Mouse (Mus musculus) urinary bladder, postnatal 10 days (tissue): ENCODE measurements around the gene Mrpl58.

ENCODE experiments used
- DNase-seq: peaks from one replicate; pipeline ENCODE4 v3.0.0; 2022; ENCODE audit warnings: low spot score

Gene Mrpl58

DNA sequence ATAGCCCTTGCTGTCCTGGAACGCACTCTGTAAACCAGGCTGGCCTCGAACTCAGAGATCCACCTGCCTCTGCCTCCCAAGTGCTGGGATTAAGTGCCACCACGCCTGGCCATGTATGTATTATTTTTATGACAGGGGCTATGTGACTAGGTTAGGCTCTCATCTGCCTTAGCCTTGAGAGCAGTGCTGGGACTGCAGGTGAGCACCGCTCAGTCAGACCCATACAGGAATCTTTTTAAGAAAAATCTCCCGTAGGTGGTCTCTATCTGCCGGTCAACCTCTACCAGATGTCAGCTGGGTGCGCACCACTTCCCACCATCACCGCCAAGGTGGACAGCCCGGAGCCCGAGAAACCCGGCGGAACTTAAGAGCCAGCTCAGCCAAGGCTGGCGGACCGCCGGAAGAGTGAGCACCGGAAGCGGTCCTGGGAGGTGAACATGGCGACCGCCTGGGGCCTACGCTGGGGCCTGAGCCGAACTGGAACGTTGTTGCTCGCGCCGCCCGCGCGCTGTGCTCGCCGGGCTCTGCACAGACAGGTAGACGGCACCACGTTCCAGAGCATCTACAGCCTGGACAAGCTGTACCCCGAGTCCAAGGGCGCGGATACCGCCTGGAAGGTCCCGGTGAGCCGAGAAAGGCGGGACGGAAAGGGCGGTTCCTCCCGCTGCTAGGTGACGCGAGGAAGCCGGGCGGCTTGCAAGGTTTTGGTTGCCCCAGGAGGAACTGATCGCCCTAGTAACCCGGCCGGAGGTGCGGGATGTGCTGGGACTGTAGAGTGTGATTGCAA is at the start of gene Mrpl58:
TSS of gene Mrpl58 (plus strand) at position 415 of the 787 bp plus-strand sequence.
- DNase-seq = no peak

DNA sequence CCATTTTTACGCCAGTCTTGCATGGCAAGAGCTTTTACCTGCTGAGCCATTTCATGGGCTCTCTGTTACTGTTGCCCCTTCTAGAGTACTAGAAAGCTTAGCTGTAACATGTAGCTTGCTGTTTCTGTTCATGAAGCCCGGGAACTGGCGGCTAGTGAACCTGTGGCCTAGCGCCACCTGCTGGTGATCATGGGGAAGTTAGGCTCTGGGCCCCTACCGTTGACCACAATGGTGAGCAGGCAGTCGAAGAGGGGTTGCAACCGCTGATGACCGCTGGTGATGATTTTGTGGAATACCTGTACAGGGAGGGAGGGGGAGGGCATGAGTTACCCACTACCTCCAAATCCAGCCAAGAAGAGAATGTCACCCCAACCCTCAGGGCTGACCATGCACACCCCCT is 49.4 kb upstream of the Mrpl58 start:
- no peak for DNase-seq

DNA sequence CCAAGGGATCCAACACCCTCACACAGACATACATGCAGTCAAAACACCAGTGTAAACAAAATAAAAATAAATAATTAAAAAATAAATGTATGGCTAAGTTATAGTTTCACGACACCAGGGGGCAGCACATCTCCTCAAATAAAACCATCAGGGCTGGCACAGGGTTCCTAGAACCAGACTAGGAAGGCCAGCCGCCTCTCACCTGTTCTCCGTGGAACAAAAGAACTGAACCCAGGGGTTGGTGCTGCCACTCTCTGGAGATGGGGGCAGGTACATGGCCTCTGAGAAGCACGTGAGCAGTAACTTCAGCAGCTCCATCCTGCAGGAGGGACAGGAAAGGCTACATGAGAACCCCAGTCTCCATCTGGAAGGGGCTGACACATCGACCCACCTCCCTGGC is 45.1 kb upstream of the Mrpl58 start:
- DNase-seq = no peak

DNA sequence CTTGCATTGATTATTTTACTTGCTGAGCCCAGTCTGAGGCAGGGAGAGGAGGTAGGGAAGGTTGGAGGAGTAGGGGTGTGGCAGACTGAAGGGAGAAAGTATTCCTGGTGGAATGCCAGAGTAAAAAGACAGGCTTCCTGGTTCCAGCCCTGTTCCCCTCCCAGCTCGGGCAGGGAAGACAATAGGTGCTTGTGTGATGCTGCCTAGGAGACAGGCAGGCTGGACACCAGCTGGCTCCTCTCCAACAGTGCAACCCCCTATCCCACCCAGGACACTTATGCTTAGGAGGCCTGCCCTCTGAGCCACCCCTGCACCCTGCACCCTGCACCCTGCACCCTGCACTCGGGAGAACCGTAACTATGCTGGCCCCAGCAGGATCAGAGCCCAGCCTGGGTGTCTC is 44.3 kb upstream of the Mrpl58 start:
- no peak for DNase-seq

DNA sequence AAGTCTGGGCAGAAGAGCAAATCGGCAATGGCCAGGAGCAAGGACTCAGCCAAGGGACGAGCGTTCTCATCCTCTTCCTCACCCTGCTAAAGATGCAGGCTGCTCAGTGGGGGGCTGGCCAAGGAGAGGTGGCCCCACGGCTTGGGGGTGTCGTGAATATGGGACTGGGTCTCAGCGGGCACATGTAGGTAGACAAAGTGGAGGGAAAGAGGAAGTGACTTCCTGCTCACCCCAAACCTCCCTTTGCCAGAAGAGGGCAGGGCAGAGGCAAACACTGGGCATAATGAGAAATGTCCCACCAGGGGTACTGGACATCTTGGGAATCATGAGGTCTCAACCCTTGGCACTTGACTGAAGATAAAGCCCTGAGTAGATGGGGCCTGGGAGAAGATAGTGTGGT is 43.8 kb upstream of the Mrpl58 start:
- DNase-seq = no peak

DNA sequence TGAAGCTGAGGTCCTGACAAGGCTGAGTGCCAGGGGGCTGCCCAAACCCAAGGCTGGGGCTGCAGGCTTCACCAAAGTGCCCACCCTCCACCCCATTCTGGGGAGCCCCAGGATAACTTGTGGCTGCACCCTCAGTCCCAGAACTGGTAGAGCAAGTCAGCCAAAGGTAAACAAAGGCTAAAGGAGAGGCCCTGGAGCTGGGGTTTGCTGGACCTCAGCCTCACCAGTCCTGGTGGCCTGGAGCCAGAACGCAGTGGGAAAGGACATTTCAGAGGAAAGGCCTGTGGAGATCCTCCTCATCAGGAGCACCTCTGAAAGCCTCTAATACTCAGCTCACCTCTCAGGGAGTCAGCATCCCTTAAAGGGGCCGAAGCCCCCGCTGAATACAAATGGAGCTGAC is 39.4 kb upstream of the Mrpl58 start:
- DNase-seq = no peak

DNA sequence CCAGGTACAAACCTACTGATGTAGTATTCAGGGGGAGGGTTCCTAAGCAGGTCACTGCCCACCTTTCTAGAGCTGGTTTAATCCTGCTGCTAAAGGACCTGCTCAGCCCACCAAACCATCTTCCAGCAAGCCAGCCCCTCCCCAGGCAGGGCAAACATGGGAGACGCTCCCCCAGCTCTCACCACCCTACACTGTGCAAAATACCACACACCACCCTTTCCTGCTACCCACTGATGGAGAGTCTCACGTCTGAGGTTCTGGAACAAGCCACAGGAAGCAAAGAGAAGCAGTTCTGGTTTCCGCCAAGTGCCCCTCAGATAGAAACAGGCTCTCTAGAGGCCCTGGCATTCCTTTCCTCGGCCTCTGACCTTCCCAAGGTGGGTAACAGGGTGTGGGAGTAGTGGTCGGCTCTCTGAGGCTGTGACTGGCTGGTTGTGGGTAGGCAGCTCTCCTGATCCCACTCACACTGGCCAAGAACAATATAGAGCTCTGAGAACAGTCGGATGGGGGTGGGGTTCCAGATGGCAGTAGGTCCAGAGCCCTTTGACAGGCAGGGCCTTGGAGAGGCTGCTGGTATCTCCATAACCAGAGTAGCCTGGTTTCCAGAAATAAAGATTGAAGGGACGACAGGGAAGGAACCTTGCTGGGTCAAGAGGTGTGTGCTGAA is 37.4 kb upstream of the Mrpl58 start:
- no peak for DNase-seq

DNA sequence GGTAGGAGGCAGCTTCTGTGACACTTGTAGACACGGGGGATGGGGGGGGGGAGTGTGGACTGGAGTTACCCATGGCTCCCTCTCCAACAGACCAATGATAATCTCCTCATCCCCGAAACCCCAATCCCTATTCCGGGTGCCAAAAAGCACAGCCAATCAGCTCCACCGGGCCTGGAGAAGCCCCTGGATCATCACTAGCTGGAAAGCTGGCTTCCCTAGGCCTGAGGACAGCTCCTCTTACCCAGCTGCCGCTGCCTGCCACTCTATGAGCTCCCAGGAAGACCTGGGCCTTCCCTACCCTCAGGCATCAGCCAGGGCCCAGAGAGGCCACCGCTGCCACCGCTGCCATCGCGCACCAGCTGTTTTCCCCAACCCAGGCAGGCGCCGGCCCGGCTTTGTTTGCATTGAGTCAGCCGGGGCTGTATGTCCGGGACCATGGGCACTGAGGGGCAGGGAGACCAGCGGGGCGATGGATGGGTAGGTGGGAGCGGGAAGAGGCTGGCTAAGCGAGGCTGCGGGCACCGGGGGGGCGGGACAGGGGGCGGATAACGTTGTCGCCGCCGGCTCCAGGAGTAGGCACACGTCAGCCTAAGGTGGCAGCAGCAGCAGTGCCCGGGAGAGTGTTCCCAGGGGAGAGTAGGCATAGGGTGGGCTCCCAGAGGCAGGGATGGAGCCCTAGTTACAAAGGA is 36.7 kb upstream of the Mrpl58 start:
- DNase-seq = no peak

DNA sequence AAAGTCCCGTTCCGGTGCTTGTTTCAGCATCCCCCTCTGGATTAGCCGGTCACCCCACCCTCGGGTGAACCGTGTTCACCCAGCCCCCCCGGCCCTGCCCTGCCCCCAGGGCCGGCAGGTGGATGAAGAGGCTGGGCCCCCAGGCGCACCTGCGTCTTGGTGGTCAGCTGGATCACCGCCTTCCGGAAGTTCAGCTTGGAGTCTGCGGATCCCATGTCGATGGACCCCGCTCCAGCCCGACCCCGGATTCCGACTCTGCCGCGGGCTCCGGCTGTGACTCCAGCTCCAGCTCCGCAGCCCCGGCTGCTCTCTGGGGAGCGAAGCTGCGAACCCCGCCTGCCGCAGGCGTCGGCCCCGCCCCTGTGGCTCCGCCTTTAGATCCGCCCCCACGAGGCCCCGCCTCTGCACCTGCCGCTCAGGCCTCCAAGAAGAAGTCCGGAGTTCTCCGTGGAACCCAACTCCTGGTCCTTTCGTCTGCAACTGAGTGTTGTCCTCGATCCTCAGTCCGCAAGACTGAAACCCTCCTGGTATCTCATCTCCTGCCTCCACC is 36.1 kb upstream of the Mrpl58 start, which contains the start of gene Hid1:
TSS of gene Hid1 (minus strand) at position 362 of the 550 bp plus-strand sequence.
- DNase-seq = no peak

DNA sequence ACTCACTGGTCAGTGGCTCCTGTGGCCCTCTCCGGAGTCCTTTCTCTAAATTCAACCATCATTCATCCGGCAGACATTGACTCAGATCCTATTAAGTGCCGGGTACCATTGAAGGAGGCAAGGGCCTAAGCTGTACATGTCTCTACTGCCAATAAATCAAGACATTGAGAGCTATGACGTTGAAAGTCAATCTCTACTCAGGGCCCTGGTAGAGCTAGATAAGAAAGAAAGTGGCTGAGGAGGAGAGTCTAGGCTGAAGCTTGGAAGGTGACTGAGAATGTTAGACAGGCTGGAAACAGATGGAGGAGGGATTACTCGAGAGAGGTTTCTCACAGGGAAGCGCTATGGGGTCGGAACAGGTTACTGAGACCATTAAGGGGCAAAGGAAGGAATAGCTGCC is 33.2 kb upstream of the Mrpl58 start:
- no peak for DNase-seq

DNA sequence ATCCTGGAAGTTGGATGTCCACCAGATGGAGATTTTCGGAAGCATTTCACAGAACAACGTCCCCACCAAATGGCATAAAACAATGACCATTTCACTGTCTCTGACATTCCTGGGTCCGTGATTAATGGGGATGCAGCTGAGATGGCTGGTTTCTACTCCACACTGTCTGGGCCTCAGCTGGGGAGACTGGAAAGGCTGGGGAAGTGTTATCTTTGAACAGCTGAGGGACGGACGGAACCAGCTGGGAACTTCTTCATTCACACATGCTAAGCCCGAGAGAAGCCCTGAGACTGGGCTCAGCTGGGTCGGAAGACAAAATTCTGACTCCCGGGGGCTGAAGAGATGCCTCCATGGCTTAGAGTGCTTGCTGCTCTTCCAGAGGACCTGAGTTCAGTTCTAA is 32.2 kb upstream of the Mrpl58 start:
- DNase-seq = no peak

DNA sequence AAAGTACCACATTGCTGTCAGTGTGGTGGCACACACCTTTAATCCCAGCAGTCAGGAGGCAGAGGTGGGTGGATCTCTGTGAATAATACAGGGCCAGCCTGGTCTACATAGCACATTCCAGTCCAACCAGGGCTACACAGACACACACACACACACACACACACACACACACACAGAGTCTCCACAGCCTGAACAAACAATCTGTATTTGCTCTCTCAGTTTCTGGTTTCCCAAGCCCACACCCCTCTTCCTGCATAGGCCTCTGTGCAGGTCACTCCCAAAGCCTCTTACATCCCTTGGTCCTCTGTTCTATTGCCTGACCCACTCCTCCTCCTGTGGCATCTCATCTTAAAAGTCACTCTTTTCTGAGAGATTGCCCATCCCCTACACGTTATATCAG is 31.5 kb upstream of the Mrpl58 start:
- no peak for DNase-seq

DNA sequence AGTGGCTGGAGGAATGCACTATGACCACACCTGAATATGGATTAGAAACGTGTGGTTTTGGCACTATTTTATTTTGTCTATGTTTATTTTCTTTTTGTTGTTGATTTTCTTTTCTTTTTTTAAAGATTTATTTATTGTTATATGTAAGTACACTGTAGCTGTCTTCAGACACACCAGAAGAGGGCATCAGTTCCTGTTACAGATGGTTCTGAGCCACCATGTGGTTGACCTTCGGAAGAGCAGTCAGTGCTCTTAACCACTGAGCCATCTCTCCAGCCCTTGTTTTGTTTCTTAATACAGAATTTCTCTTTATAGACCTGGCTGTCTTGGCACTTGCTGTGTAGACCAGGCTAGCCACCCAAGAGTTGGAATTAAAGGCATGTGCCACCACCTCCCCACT is 30.8 kb upstream of the Mrpl58 start:
- no peak for DNase-seq

DNA sequence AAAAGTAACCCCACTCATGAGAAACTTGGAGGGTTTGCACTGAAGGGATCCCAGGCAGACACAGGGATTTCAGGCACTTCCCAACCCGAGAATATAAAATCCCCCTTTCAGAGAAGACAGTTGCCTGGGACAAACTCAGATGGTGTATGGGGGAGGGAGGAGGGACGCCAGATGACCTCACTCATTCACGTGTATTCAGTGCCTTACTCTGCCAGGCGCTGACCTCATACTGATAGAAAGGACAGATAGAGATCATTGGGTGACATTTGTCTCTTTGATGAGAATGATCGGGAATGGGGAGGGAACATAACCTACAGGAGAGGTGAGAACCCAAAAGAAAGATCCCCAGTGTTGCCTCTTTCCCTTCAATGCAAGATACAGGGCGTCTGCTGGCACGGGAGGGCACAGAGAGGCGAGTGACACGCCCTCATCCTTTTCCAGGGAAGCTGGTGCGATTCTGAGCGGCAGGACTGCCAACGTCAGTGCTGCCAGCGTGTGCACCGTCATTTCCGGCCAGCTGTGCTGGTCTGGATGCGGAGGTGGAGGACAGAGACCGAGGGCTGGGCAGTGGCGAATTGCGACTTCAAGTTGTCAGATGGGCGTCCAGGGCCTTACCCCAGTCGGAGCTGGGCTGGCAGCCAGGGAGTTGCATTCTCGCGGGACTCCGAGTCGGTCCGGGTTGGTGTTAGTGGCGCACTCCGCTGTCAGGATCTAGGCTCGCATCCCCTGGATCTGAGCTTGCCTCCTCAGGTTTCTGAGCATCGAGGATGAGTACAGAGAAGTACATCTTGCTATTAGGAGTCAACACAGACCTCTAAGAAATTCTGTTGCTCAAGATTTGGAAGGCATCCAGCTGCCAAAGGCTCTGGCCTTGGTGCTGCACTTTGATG is 29.5 kb upstream of the Mrpl58 start:
- DNase-seq = no peak

DNA sequence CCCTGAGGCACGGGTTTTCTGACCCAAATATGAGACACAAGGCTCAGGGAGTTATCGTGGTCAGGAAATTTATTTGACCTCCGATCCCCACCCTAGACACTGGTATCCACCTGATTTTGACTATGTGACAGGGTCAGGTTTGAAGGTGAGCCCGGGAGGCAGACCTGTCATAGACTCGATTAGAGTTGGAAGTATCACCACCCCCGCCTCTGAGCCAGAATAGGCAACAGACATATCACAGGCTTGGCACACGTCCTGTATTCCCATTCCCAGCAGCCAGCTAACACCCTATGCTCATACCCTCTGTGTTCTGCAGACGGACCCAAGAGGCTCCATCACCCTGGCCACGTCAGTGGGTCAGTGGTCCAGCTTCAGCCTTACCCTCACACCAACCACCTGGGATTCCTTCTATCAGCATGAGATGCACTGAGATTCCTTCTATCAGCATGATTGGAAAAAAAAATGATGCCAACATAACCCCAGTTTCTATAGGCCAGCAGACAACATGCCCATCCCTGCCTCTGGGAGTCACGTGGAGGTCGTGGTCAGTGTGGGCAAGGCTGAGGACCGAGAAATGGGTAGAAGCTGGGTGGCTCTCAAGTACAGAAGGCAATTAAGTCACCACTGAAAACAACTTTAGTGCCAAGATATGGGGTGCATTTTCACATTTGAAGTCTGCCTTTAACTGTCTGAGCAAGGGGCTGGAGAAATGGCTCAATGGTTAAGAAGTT is 28.7 kb upstream of the Mrpl58 start:
- DNase-seq = no peak

DNA sequence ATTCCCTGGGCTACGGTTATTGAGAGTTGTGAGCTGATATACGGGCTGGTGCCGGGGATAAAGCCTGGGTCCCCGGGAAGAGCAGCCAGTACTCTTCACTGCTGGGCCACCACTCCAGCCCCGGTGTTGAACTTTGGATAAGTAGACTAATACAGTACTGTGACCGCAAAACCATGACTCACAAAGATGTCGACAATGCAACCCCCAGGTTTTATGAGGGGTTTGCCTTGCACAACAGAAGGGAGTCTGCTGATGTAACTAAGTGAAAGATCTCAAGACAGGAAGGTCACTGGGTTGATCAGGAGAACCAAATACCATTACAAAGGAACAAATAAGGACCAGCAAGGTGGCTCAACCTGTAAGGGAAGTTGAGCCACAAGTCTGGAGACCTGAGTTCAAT is 26.8 kb upstream of the Mrpl58 start:
- no peak for DNase-seq

DNA sequence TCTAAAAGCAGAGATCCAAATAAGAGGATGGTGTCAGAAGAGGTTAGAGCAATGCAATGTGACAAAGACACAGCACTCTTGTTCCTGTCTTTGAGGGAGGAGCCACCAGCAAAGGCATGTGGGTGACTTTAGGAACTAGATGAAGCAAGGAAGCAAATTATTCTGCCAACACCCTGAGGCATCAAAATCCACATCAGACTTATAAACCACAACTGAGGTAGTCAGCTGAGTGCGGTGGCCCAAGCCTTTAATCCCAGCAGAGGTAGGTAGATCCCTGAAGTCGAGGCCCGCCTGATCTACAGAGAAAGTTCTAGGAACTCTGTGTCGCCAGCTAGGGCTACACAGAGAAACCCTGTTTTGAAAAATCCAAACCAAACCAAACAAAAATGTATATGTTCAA is 26.3 kb upstream of the Mrpl58 start:
- DNase-seq = no peak

DNA sequence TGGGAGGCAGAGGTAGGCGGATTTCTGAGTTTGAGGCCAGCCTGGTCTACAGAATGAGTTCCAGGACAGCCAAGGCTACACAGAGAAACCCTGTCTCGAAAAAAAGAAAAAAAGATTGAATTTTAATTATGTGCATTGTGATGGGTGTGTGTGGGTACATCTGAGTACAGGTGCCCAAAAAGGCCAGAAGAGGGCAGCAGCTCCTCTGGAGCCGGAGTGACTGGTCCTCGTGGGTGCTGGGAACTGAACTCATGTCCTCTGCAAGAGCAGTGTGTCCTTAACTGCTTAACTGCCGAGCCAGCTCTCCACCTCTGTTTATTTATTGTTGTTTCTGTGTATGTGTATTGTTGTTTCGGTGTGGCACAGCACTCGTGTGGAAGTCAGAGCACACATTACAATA is 25.7 kb upstream of the Mrpl58 start:
- DNase-seq = no peak

DNA sequence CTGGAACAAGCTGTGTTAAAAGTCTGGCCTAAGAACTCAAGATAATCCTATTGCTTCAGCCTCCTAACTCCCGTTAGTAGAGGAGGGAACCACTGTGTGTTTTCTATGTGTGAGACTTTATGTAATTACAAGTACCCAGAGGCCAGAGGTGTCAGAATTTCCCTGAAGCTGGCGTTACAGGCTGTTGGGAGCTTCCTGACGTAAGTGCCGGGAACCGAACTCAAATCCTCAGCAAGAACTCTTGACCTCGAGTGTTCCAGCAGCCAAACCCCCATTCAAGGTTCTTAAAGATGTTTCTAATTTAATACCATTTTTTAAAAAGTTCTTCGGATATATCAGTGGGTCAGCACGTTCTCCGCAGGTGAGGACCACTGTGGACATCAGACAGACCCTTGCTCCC is 22.3 kb upstream of the Mrpl58 start:
- no peak for DNase-seq

DNA sequence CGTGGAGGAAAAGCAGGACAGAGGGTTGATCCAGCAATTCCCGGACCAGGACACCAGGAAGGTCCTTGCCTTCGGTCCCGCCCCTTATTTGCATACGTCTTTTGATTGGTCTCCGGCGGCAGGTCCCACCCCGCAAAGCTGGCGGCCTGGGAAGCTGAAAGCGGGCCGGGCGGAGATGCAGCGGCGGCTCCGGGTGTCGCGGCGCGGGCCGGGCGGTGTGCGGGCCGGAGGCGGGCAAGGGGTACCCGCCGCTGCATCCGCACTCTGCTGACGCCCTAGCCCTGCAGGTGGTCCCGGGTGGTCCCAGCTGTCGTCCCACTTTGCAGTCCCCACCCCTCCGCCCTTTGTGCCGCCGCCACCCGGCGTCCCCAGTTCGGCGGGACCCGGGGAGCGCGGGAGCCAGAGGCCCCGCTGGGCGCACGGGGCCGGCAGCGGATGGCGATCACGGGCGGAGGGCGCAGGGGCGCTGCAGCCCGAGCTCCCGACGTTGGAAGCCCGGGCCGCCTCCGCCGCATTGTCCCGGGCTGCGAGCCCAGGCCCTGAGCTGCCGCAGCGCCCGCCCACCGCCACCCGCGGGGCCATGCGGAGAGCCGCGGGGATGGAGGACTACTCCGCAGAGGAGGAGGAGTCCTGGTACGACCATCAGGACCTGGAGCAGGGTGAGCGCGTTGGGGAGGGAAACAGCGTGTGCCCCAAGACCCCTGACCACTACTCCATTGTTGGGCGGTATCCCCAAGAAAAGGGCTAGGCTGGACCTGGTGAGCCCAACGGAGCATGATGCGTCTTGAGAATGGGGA is 21.6 kb upstream of the Mrpl58 start, which contains the start of gene Cdr2l:
TSS of gene Cdr2l (plus strand) at position 174 of the 797 bp plus-strand sequence.
- DNase-seq = peak; percentile 68
